Mouse (Mus musculus) G1E-ER4 (cell line): Measurements from ENCODE around the gene Catsperz. TPM values are rescaled to one million over a fixed set of nuclear protein-coding genes. Genes with fewer than 3 reads are reported as not detected.

Source experiments
- GATA1 ChIP-seq: IDR thresholded peaks from one replicate; pipeline ENCODE4 v1.8.0; 2012; ENCODE audit warnings: low read length, inconsistent platforms
- polyA plus RNA-seq: library from polyadenylated mRNA; stranded (reverse); fragments of >175 nt; gene quantifications from 2 replicates; pipeline ENCODE4 v1.2.3, GENCODE M21; 2012

Gene Catsperz
- polyA plus RNA-seq, 1 experiment = not detected

DNA sequence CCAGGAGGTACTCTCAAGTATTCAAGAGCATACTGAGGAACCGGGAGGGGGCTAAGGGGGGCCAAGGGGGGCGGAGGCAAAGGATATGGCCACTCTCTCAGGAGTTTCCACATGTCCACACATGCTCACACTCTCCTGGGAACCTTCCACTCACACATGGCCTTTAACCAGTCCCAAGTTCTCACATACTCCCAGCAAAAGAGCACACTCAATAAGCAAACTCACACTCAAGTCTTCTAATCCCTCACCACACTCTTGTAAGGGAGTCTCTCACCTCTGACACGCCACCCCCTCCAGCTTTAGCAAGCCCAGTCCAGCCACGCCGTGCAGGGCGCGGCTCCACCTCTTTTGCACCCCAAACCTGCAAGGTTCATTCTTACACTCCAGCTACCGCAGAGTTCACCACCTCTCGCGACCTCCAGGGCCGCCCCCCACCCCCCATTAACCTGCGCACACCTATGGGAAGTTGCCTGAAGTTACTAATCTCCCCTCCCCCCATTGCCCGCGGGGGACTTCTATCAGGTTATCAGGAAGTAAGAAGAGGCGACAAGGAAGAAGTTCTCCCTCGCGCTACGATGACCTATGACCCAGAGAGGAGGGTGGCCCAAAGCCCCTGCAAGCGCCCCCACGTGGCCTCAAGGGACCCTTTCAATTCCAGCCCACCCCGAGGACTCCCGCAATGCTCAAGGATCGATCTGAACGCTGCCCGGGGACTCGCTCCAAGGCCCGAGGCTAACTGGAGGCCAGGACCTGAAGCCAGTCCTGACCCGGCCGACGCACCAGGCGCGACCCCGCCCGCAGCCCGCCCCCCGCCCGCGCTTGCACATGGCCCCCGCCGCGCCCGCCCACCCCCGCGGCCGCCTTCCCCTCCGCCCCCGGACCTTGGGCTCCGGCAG is 4.2 kb downstream of the Catsperz start:
- TF ChIP-seq GATA1 = no peak

DNA sequence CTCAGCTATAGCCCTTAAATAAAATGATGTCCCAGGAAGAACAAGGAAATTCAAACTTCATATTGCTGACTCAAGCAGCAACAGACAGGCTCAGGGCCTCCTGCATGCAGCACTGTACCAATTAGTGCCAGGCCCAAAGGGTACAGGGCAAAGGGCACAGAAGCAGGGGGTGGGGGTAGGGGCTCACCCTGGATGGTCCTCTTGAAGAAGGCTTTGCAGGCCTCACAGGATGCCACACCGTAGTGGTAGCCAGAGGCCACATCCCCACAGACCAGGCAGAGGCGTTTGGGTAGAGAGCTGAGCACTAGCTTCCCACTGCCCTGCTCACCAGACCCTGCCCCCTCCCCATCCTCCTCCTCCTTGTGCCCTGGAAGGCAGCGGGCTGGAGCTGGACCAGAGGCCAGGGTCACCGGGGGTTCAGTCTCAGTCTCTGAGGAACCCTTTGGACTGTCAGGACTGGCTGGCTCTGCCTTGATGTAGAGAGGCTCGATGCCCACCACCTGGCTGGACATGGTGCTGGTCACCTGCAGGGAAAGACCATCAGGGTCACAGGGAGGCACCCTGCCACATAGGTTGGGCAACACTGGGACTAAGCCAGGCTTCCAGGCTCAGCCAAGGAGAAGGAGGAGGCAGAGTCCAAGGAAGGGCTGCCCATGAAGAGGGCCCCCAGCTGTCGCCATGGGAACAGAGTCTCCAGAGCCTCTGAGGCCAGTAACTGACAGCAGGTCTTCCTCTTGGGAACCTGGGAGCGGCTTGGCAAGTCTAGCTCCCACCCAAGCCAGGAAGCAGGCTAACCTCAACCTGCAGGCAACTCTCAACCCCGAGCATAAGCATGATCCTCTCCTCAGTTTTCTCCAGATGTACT is 5.1 kb downstream of the Catsperz start:
- TF ChIP-seq GATA1 = no peak

DNA sequence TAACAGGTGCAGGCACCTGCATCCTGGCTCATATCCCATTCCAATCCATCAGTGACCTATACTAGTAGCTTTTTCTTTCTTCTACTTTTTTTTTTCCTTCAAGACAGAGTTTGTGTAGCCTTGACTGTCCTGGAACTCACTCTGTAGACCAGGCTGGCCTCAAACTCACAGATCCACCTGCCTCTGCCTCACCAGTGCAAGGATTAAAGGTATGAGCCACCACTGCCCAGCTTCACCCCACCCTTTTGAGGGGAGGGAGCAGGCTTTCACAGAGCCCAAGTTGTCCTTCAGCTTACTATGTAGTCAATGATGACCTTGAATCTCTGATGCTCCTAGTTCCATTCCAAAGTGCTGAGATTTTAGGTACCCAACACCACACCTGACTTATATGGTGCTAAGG is 5.7 kb downstream of the Catsperz start:
- no peak for TF ChIP-seq GATA1

DNA sequence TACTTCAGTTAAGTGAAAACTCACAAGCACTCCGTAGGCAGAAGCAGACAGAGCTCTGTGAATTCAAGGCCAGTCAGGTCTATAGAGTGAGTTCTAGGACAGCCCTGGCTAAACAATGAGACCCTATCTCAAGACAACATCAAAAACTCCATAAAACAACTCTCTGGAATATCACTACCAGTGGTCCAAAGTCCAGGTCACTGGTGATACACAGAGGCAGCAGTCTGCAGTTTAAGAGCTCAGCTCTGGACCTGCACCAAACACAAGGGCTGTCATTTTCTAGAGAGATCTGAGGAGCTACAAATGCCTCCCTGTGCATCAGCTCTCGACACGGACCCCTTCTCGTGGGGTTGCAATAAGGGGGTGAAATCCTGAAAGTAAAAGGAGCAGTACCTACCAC is 6.9 kb downstream of the Catsperz start:
- TF ChIP-seq GATA1 = no peak

DNA sequence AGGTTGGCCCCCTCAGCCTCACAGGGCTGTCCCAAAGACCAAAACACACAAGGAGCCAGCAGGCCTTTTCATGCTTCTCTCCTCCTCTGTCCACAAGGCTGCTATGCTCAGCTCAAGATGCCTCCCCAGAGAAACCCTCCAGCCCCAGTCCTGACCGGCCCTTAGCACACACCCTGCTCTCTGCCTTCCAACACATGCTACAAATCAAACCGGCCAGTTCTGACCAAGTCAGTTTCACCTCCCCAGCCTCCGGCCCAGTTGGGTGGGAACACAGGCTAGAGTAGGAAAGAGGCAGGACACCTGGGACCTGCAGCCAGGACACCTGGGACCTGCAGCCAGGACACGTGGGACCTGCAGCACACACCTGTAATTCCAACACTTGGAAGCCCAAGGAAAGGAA is 8.7 kb downstream of the Catsperz start:
- no peak for TF ChIP-seq GATA1

DNA sequence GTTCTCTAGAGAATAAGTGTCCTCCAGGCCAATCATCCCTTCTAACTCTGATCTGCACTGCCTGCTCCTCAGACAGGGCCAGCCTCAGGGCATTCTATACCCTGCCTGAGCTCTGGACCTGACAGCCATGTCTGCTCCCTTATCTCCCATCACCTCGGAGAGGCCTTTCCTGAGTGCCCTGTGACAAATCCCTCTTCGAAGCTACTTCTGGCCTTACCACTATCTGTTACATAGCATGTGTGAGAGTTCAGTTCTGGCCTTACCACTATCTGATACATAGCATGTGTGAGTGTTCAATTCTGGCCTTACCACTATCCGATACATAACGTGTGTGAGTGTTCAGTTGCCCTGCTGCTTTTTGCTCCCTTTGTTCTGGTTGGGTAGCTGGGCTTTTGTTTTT is 9.9 kb downstream of the Catsperz start:
- TF ChIP-seq GATA1 = no peak

DNA sequence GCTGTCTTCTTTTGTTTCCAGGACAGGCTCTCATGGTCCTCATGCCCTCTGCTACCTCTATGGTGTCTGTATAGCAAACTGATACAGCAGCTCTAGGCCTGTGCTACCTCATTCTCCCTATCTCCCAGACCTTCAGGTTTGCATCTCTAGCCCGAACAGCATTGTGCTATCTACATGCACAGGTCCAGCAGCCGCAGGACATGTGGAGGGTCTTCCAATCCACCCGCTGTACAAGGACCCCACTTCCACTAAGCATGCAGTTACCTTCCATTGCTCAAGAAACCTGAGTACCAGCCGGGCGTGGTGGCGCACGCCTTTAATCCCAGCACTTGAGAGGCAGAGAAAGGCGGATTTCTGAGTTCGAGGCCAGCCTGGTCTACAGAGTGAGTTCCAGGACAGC is 10.6 kb downstream of the Catsperz start:
- TF ChIP-seq GATA1 = no peak

DNA sequence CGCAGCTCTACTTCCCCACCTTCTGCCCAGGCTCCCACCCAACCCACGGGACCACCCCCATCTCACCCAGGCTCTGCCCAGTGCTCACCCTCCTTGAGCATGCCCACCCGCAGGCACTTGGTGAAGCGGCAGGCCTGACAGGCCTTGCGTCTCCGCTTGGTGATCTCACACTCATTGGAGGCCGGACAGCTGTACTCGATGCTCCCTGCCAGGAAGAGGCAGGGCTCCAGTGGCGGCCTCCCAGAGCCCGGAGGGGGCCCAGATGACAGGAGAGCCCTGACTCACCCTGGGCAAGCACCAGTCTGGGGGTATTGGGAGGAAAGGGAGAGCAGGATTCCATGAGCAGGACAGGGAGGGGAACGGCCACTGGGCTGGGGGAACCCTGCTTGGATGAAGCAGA is 11.2 kb downstream of the Catsperz start:
- no peak for TF ChIP-seq GATA1

DNA sequence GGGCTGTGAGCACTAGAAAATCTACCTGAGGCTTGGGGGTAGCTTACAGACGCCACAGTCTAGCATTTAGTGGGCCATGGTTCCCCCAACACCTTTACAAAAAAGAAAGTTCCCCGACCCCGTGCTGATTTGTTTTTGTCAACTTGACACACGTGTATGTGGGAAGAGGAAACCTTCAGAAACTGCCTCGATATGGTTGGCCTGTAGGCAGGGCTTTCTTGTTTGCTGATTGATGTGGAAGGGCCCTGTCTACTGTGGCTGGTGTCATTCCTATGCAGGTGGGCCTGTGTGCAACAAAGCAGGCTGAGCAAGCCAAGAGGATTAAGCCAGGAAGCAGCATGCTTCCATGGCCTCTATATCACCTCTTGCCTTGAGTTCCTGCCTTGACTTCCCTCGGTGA is 12.1 kb downstream of the Catsperz start:
- TF ChIP-seq GATA1 = no peak

DNA sequence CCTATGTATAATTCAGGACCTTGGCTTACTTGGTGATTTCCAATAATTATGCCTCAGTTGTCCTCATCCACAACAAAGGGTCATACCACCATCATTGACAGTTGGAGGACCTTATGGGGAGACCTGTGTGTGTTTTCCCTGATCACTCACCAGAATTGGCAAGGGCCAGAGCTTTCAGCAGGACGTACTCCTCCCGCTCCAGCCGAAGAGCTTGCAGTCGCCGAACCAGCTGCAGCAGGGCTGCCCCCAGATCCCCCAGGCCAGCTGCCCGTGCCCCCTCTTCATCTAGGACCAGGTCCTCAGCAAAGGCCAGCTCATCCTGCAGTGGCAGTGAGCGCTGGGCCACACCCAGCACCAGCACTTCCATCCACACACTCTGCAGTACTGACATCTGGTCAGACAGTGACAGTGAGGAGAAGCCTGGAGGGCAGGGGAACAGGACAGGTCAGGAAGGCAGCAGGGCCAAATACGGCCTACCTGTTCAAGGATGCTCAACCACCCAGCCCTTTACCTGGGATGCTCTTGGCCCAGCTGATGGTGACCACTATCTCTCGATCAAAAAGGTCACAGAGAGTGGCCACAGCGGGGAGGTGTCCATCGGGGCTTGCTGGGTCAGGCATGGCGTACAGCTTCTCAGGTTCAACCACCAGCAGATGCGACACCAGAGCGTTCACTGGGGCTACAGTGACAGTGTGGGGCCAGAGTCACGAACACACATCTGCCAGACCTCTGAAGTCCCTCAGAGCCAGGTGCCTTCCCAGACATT is 12.8 kb downstream of the Catsperz start:
- no peak for TF ChIP-seq GATA1

DNA sequence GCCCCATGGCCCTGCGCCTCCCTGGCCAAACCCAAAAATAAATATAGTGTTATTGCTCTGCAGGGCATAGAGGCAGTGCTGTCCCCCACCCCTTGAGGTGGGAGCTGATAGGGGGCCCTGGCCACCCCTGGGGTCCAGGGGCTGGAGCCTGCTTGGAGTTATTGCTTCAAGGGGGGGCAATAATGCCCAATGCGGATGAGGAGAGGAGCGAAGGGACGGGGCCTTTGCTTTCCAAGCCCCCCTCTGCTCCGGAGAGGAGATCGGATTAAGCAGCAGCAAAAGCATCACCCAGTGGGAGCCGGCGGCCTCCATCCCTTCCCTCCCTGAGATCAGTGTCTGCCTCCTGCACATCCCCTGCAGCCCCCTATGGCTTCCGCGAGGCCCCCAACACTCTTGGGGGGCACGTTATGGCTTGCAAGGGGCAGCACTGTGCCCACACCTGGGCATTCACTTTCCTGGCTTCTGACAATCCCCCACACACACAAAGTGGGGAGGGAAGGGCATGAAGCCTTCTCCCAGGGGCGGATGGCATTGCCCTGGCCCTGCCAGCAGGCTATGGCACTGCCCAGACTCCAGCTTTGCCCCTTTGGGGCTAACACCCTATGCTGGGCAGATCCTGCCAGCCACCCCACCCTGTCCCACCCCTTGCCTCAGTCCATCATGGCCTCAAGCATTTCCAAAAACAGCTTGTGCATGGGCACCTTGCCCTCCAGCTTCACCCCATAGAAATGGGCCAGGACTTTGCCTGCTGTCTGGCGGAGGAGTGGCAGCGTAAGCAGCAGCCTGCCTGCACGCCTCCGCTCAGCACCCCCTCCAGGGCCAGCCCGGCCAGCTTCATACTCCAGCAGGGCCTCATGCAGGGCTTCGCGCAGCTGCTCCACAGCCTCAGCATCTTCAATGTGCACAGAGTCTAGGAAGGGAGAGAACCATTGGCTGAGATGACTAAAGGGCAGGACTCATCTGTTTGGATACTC is 13.8 kb downstream of the Catsperz start:
- TF ChIP-seq GATA1 = no peak

DNA sequence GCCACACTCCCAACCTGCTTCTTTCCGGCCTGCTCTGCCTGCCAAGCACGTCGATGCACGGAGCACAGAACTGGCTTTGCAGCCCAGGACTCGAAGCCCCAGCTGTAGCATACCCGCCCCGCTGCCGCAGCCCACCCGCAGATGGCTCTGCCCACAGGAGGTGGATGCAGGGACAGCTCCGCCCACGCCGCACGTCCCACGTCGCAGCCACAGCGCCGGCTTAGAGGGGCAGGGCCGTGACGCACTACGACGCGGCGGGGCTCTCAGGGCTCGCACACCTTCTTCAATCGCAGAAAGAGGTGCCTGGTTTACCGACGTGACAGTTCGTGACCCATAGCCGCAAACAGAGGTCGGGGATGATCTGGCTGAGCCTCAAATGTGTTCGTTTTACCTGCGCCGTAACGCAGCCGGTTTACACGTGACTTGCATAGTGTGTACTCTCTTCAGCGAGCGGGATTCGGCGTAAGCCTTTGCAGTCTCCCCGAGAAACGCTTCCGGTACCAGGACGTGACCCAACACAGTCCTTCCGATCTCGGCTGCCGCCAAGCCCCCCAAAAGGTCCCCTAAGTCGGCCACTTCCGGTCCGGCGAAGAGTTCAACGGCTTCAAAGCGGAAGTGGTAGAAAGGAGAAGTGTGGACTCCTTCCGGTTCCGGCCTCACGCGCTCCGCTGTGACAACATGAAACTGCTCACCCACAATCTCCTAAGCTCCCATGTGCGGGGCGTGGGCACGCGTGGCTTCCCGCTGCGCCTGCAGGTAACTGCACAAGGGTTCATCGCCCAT is 15.5 kb downstream of the Catsperz start, which contains the start of the genes Trmt112 and Prdx5:
Trmt112 (plus strand) TSS at position 192 of the 783 bp plus-strand sequence.
Prdx5 (minus strand) TSS at position 600 of the 783 bp plus-strand sequence.
- no peak for TF ChIP-seq GATA1

DNA sequence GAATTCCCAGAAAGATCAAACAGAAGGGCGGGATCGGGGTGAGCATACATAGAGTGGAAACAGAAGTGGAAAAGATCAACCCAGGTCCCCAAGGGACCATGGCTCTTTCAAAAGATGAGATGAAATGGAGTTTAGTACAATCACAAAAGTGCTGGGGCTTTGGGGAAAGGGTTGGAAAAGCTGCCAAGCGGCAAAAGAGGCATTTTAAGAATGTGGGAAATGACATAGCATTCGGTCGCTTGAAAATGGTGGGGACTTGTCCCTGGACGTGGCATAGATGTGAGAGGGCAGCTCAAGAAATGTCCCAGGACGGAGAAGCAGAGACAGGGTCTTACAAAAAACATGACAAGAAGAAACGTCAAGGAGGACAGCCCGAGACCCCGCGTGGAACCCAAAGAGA is 16.2 kb downstream of the Catsperz start:
- TF ChIP-seq GATA1 = no peak
